Mouse (Mus musculus) lung, postnatal 10 days (tissue): Measurements from ENCODE around the gene Nfib.

Source experiments
- DNase-seq: peaks from one replicate; pipeline ENCODE4 v3.0.0; 2021

The Nfib gene

GRCm38 (mm10) chr4:82538069-82538811, 167.3 kb downstream of the Nfib start:
- peak; percentile 63 for DNase-seq

GRCm38 (mm10) chr4:82537279-82537967, 168.1 kb downstream of the Nfib start:
- DNase-seq = peak; percentile 49

- DNase-seq = no peak
Observed at GRCm38 (mm10) chr4:82536435-82537278, 168.9 kb downstream of the Nfib start.

- no peak for DNase-seq
Observed at GRCm38 (mm10) chr4:82535606-82536434, 169.7 kb downstream of the Nfib start.

- peak; percentile 46 for DNase-seq
Observed at GRCm38 (mm10) chr4:82533231-82533630, 172.3 kb downstream of the Nfib start.

GRCm38 (mm10) chr4:82532443-82533191, 172.9 kb downstream of the Nfib start:
- DNase-seq = peak; percentile 46

- DNase-seq = no peak
Observed at GRCm38 (mm10) chr4:82531977-82532376, 173.6 kb downstream of the Nfib start.

GRCm38 (mm10) chr4:82530875-82531353, 174.6 kb downstream of the Nfib start:
- DNase-seq = peak; percentile 61

GRCm38 (mm10) chr4:82528978-82529377, 176.6 kb downstream of the Nfib start:
- DNase-seq = no peak

GRCm38 (mm10) chr4:82519935-82520334, 185.6 kb downstream of the Nfib start:
- DNase-seq = no peak

- DNase-seq = no peak
Observed at GRCm38 (mm10) chr4:82518132-82518531, 187.4 kb downstream of the Nfib start.

- no peak for DNase-seq
Observed at GRCm38 (mm10) chr4:82517311-82517710, 188.2 kb downstream of the Nfib start.

GRCm38 (mm10) chr4:82516211-82516795, 189.2 kb downstream of the Nfib start:
- DNase-seq = no peak

- no peak for DNase-seq
Observed at GRCm38 (mm10) chr4:82514921-82515320, 190.6 kb downstream of the Nfib start.

GRCm38 (mm10) chr4:82514373-82514772, 191.2 kb downstream of the Nfib start:
- DNase-seq = no peak

GRCm38 (mm10) chr4:82513426-82513750, 192.2 kb downstream of the Nfib start:
- no peak for DNase-seq

GRCm38 (mm10) chr4:82512743-82513425, 192.7 kb downstream of the Nfib start:
- DNase-seq = peak; percentile 98

- no peak for DNase-seq
Observed at GRCm38 (mm10) chr4:82512335-82512734, 193.2 kb downstream of the Nfib start.

- DNase-seq = peak; percentile 66
Observed at GRCm38 (mm10) chr4:82511524-82511923, 194.0 kb downstream of the Nfib start.

GRCm38 (mm10) chr4:82511001-82511513, 194.5 kb downstream of the Nfib start:
- DNase-seq = no peak
